Mouse (Mus musculus): ENCODE measurements around the gene Tceal3. TPM values are rescaled to one million over a fixed set of nuclear protein-coding genes. Genes with fewer than 3 reads are reported as not detected.
"Not testable (repeated sequence)": the region's sequence is repeated elsewhere in the genome, so short reads cannot be mapped to it uniquely, and the experiment has no call there.

The Tceal3 gene
- 11.3 and 14.1 TPM in 2 replicates for polyA plus RNA-seq (2016; fragmentation: Nextera tagmentation; extraction: Ambion mirVana)

- Histone ChIP-seq H3K4me3 (peak within 1 kb of the TSS; percentile 46), H3K4me1 (peaks cover 5% of the 10 kb centered on the region; the same call in 1 of the 2 replicates), H3K27ac (replicated peaks) (peak within 1 kb of the TSS; percentile 82), H3K9me3 (replicated peaks) (no peaks in the 10 kb centered on the region), H3K27me3 (ENCODE audit: low read depth, poor library complexity, severe bottlenecking) (no peaks in the 10 kb centered on the region), H3K36me3 (no peaks in the 10 kb centered on the region)
- DNase-seq (ENCODE audit: low spot score), result peak; percentile 71
- 40% methylated on average over 12 of the region's 12 CpGs for WGBS
Measured at GRCm38 (mm10) chrX:136590199-136590896, at the start of gene Tceal3. Tceal3 (plus strand) TSS chrX:136590842.

GRCm38 (mm10) chrX:136543956-136544355 is 46.7 kb upstream of the Tceal3 start, which contains the start of gene Kir3dl2:
Kir3dl2 (minus strand) TSS chrX:136544056.
- H3K27ac ChIP-seq (replicated peaks); H3K27me3 ChIP-seq (ENCODE audit: low read depth, poor library complexity, severe bottlenecking); H3K4me3 ChIP-seq; H3K9me3 ChIP-seq (replicated peaks); H3K36me3 ChIP-seq; H3K4me1 ChIP-seq; DNase-seq (ENCODE audit: low spot score): not testable (repeated sequence)
- WGBS, result 65% methylated on average over 1 of the region's 1 CpGs

- not testable (repeated sequence) for H3K4me3 ChIP-seq; H3K9me3 ChIP-seq (replicated peaks); H3K4me1 ChIP-seq; DNase-seq (ENCODE audit: low spot score); H3K27ac ChIP-seq (replicated peaks); H3K27me3 ChIP-seq (ENCODE audit: low read depth, poor library complexity, severe bottlenecking); H3K36me3 ChIP-seq
- WGBS, result 90% methylated on average over 9 of the region's 9 CpGs
Measured at GRCm38 (mm10) chrX:136569094-136569493, 21.5 kb upstream of the Tceal3 start.

- H3K4me3 ChIP-seq, result no peak overlapping the region
- H3K27me3 ChIP-seq (ENCODE audit: low read depth, poor library complexity, severe bottlenecking), result no peaks in the 10 kb centered on the region
- 89% methylated on average over 1 of the region's 1 CpGs for WGBS
- no peak for DNase-seq (ENCODE audit: low spot score)
- no peak overlapping the region for H3K27ac ChIP-seq (replicated peaks)
- no peaks in the 10 kb centered on the region for H3K36me3 ChIP-seq
- H3K4me1 ChIP-seq, result no peaks in the 10 kb centered on the region
- no peaks in the 10 kb centered on the region for H3K9me3 ChIP-seq (replicated peaks)
Measured at GRCm38 (mm10) chrX:136584617-136585016, 6.0 kb upstream of the Tceal3 start.

- H3K4me1 ChIP-seq, result peaks cover 5% of the 10 kb centered on the region; the same call in 1 of the 2 replicates
- no peaks in the 10 kb centered on the region for H3K9me3 ChIP-seq (replicated peaks)
- no peaks in the 10 kb centered on the region for H3K36me3 ChIP-seq
- 15% methylated on average over 2 of the region's 2 CpGs for WGBS
- no peak for DNase-seq (ENCODE audit: low spot score)
- no peaks in the 10 kb centered on the region for H3K27me3 ChIP-seq (ENCODE audit: low read depth, poor library complexity, severe bottlenecking)
- peak overlapping the region; percentile 46 for H3K4me3 ChIP-seq
- H3K27ac ChIP-seq (replicated peaks), result peak overlapping the region; percentile 82
Measured at GRCm38 (mm10) chrX:136590897-136591257, 235 bp downstream of the Tceal3 start.

GRCm38 (mm10) chrX:136599416-136599815 is 8.8 kb downstream of the Tceal3 start:
- peak; percentile 38 for DNase-seq (ENCODE audit: low spot score)
- WGBS, result 26% methylated on average over 3 of the region's 3 CpGs
- no peaks in the 10 kb centered on the region for H3K9me3 ChIP-seq (replicated peaks)
- no peaks in the 10 kb centered on the region for H3K36me3 ChIP-seq
- no peaks in the 10 kb centered on the region for H3K4me1 ChIP-seq
- no peak overlapping the region for H3K4me3 ChIP-seq
- H3K27me3 ChIP-seq (ENCODE audit: low read depth, poor library complexity, severe bottlenecking), result no peaks in the 10 kb centered on the region
- no peak overlapping the region for H3K27ac ChIP-seq (replicated peaks)

DNA sequence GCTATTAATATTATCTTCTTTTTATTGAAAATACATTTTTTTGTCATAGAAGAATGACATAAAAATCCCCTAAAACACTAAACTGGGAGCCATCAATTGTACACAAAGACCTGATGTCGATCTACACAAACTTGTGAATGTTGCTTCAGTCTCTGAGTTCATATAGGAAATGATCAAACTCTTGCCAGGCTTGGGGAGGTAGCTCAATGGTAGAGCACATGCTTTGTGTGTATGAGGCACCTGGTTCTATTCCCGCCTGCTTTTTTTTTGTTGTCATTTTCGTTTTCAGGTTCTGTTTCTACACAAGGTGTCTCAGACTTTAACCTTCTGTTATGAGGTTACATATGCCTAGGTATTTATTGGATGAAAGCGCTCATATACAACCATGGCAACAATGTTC is 16.3 kb downstream of the Tceal3 start:
- no peak overlapping the region for H3K4me3 ChIP-seq
- no peak for DNase-seq (ENCODE audit: low spot score)
- no peaks in the 10 kb centered on the region; the same call in 1 of the 2 replicates for H3K27me3 ChIP-seq (ENCODE audit: low read depth, poor library complexity, severe bottlenecking)
- 86% methylated on average over 4 of the region's 4 CpGs for WGBS
- peaks cover 6% of the 10 kb centered on the region for H3K4me1 ChIP-seq
- no peaks in the 10 kb centered on the region for H3K36me3 ChIP-seq
- H3K27ac ChIP-seq (replicated peaks), result no peak overlapping the region
- no peaks in the 10 kb centered on the region for H3K9me3 ChIP-seq (replicated peaks)

GRCm38 (mm10) chrX:136607395-136607794 is 16.8 kb downstream of the Tceal3 start:
- H3K27me3 ChIP-seq (ENCODE audit: low read depth, poor library complexity, severe bottlenecking), result no peaks in the 10 kb centered on the region; the same call in 1 of the 2 replicates
- H3K9me3 ChIP-seq (replicated peaks), result no peaks in the 10 kb centered on the region
- no peak overlapping the region for H3K4me3 ChIP-seq
- DNase-seq (ENCODE audit: low spot score), result no peak
- WGBS, result 65% methylated on average over 3 of the region's 3 CpGs
- H3K4me1 ChIP-seq, result peaks cover 6% of the 10 kb centered on the region
- H3K27ac ChIP-seq (replicated peaks), result no peak overlapping the region
- H3K36me3 ChIP-seq, result no peaks in the 10 kb centered on the region

DNA sequence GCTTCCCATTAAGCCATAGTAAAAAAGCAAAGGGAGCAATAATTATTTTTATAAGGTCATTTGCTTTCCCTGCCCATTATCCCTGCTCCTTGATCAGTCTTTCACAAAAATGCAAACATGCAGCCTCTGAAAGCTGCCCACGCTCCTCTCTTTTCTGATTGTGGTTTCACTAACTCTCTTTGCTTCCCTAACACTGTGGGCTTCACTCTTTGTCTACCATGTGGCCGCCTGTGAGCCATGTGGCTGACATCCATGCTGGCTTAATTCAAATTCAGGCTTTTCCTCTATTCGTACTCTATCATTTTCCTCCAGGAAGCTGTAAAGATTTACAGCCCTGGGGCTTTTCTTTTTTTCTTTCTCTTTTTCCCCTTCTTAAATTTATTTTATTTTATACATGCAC is 20.7 kb downstream of the Tceal3 start:
- Histone ChIP-seq H3K27me3 (ENCODE audit: low read depth, poor library complexity, severe bottlenecking) (peaks cover 5% of the 10 kb centered on the region), H3K4me1 (peaks cover 6% of the 10 kb centered on the region), H3K4me3 (no peak overlapping the region), H3K27ac (replicated peaks) (no peak overlapping the region), H3K36me3 (no peaks in the 10 kb centered on the region), H3K9me3 (replicated peaks) (no peaks in the 10 kb centered on the region)
- no peak for DNase-seq (ENCODE audit: low spot score)
- 67% methylated on average over 3 of the region's 3 CpGs for WGBS

DNA sequence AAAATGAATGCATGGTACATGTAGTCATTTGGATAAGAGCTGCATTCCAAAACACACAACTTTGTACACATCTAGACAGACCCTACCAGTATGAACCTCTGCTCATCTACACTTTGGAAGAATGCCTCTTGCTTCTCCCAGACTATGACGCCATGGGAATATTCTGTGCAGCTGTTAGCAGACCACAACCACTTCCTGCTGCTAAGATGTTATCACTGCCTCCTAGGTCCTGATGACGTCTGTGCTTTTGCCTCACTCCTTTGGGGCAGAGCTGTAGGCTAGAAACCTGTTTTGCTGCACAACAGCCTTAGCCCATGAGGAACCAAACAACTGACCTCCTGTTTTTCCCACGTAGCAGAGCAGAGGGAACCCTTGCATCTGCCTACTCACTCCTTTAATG is 25.2 kb downstream of the Tceal3 start:
- H3K36me3 ChIP-seq; DNase-seq (ENCODE audit: low spot score); H3K9me3 ChIP-seq (replicated peaks); H3K4me3 ChIP-seq; H3K27ac ChIP-seq (replicated peaks); H3K4me1 ChIP-seq; H3K27me3 ChIP-seq (ENCODE audit: low read depth, poor library complexity, severe bottlenecking): not testable (repeated sequence)
- 65% methylated on average over 3 of the region's 3 CpGs for WGBS

- Histone ChIP-seq H3K27ac (replicated peaks) (no peak overlapping the region), H3K27me3 (ENCODE audit: low read depth, poor library complexity, severe bottlenecking) (0 out of 2 replicates have a peak, but pooled peaks cover 3% of the 10 kb centered on the region), H3K4me1 (no peaks in the 10 kb centered on the region), H3K4me3 (no peak overlapping the region), H3K36me3 (no peaks in the 10 kb centered on the region), H3K9me3 (replicated peaks) (no peaks in the 10 kb centered on the region)
- peak; percentile 26 for DNase-seq (ENCODE audit: low spot score)
- WGBS, result 57% methylated on average over 9 of the region's 9 CpGs
Measured at GRCm38 (mm10) chrX:136624905-136625569, 34.4 kb downstream of the Tceal3 start.

GRCm38 (mm10) chrX:136625959-136626358 is 35.3 kb downstream of the Tceal3 start:
- DNase-seq (ENCODE audit: low spot score), result no peak
- H3K9me3 ChIP-seq (replicated peaks), result no peaks in the 10 kb centered on the region
- H3K4me3 ChIP-seq, result no peak overlapping the region
- H3K27ac ChIP-seq (replicated peaks), result no peak overlapping the region
- no peaks in the 10 kb centered on the region for H3K36me3 ChIP-seq
- 82% methylated on average over 4 of the region's 4 CpGs for WGBS
- H3K4me1 ChIP-seq, result no peaks in the 10 kb centered on the region
- 0 out of 2 replicates have a peak, but pooled peaks cover 3% of the 10 kb centered on the region for H3K27me3 ChIP-seq (ENCODE audit: low read depth, poor library complexity, severe bottlenecking)

DNA sequence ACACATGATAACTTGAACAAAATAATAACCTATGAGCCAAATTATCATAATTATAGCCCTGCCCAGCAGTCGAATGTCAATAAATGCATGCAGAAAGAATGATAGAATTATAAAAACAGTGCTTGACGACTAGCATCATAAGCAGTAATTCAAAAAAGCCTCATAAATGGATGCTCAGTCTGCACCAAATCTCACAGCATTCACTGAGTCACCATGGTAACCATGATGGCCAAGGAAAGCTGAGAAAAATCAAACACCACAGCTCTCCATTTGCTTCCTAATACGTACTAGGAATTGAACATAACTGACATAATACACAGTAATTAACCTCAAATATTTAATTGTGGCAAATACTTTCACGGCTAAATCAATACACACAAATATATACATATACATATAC is 44.5 kb downstream of the Tceal3 start:
- no peak overlapping the region for H3K4me3 ChIP-seq
- no peaks in the 10 kb centered on the region for H3K27me3 ChIP-seq (ENCODE audit: low read depth, poor library complexity, severe bottlenecking)
- WGBS, result 74% methylated on average over 4 of the region's 4 CpGs
- no peak overlapping the region for H3K27ac ChIP-seq (replicated peaks)
- H3K36me3 ChIP-seq, result no peaks in the 10 kb centered on the region
- no peak for DNase-seq (ENCODE audit: low spot score)
- no peaks in the 10 kb centered on the region for H3K4me1 ChIP-seq
- H3K9me3 ChIP-seq (replicated peaks), result no peaks in the 10 kb centered on the region

Data from midbrain, embryonic 10.5 days (tissue).